Mouse (Mus musculus) cerebellum, postnatal 10 days (tissue): ENCODE measurements around the gene Ctbs.

Experiments
- DNase-seq, 2 experiments: peaks; one replicate each; pipeline ENCODE4 v3.0.0; 2021; ENCODE audit warnings: mixed read lengths in 2 of 2

Gene Ctbs

GRCm38 (mm10) chr3:146499431-146500002 lies 49.9 kb downstream of the Ctbs start, which contains the start of the genes Spata1 and Gng5:
Gene Spata1, minus strand, starts transcription at chr3:146499753.
Gene Gng5, plus strand, starts transcription at chr3:146499807.
- peak; percentile 86 to 92 for DNase-seq

- DNase-seq, result peak in 1 of 2 experiments; percentile 65
These were observed 50.6 kb downstream of the Ctbs start for GRCm38 (mm10) chr3:146500003-146500809.

GRCm38 (mm10) chr3:146500810-146501201 lies 51.2 kb downstream of the Ctbs start:
- DNase-seq, result no peak

GRCm38 (mm10) chr3:146501601-146502123 lies 52.1 kb downstream of the Ctbs start:
- no peak for DNase-seq

GRCm38 (mm10) chr3:146506711-146507110 lies 57.1 kb downstream of the Ctbs start:
- DNase-seq, result no peak
